Mouse (Mus musculus) liver, adult 2 months (tissue): Measurements from ENCODE around the gene Lmo1. TPM values are rescaled to one million over a fixed set of nuclear protein-coding genes. Genes with fewer than 3 reads are reported as not detected.

ENCODE experiments used
- DNase-seq: peaks from one replicate; pipeline ENCODE4 v3.0.0-alpha.2; 2011; ENCODE audit warnings: low read depth, low spot score; ENCODE audit errors: extremely low read depth
- H3K27ac ChIP-seq: fragments of 200-500 bp; replicated peaks from 2 replicates; pipeline ENCODE4 v1.5.1; 2012; ENCODE audit warnings: low read depth, mild to moderate bottlenecking, control low read depth, inconsistent platforms, low read length; ENCODE audit not compliant: insufficient read depth
- H3K27me3 ChIP-seq: fragments of 200-500 bp; 2 replicates; pipeline ENCODE4 v1.6.1; 2012; ENCODE audit warnings: mild to moderate bottlenecking, moderate library complexity, low read length, inconsistent platforms; ENCODE audit not compliant: control insufficient read depth, insufficient read depth
- H3K36me3 ChIP-seq: fragments of 200-500 bp; 2 replicates; pipeline ENCODE4 v1.6.1; 2012; ENCODE audit warnings: low read length, inconsistent platforms; ENCODE audit not compliant: control insufficient read depth, insufficient read depth
- H3K4me1 ChIP-seq: fragments of 200-500 bp; 2 replicates; pipeline ENCODE4 v1.6.1; 2011; ENCODE audit warnings: low read length; ENCODE audit not compliant: control insufficient read depth, insufficient read depth
- H3K4me3 ChIP-seq: fragments of 200-500 bp; 2 replicates; pipeline ENCODE4 v1.5.1; 2011; ENCODE audit warnings: low read depth, mild to moderate bottlenecking, control low read depth, low read length, moderate library complexity; ENCODE audit not compliant: insufficient read depth
- H3K79me2 ChIP-seq: fragments of 200-500 bp; 2 replicates; pipeline ENCODE4 v1.6.1; 2012; ENCODE audit warnings: inconsistent platforms, mild to moderate bottlenecking, low read length, moderate library complexity; ENCODE audit not compliant: control insufficient read depth, insufficient read depth
- H3K9ac ChIP-seq: fragments of 200-500 bp; 2 replicates; pipeline ENCODE4 v1.6.1; 2012; ENCODE audit warnings: low read depth, mild to moderate bottlenecking, control low read depth, inconsistent platforms, low read length
- CTCF ChIP-seq: fragments of 200-500 bp; IDR thresholded peaks from 2 replicates; pipeline ENCODE4 v1.5.1; 2011; ENCODE audit warnings: low read depth, low read length, control low read depth
- POLR2A ChIP-seq: fragments of 200-500 bp; IDR thresholded peaks from 2 replicates; pipeline ENCODE4 v1.6.1; 2011; ENCODE audit warnings: low read length, control low read depth; ENCODE audit not compliant: insufficient read depth; ENCODE audit errors: extremely low read depth
- WGBS: fragments of 180-500 bp; shearing (Covaris S2); methylation state at CpG from one replicate; pipeline ENCODE4 v1.1.7; 2018; 5-methylcytosine and 5-hydroxymethylcytosine counted together
- polyA plus RNA-seq: library from polyadenylated mRNA; depleted of rRNA; stranded (reverse); fragments of >200 nt; gene quantifications from 2 replicates; pipeline ENCODE4 v1.2.3, GENCODE M21; 2012
- total RNA-seq: library from RNA; depleted of rRNA; stranded (reverse); fragments of >200 nt; gene quantifications from 2 replicates; pipeline ENCODE4 v1.2.3, GENCODE M21; 2014

The Lmo1 gene
- total and polyA plus RNA-seq, 2 experiments = not detected

- Histone ChIP-seq H3K27me3 (no peaks in the 10 kb centered on the region), H3K4me3 (no peak overlapping the region), H3K36me3 (no peaks in the 10 kb centered on the region), H3K79me2 (no peaks in the 10 kb centered on the region), H3K27ac (no peak overlapping the region), H3K9ac (no peak overlapping the region), H3K4me1 (no peaks in the 10 kb centered on the region)
- DNase-seq = peak; percentile 19
- TF ChIP-seq CTCF (peak; percentile 79), POLR2A (no peak)
- 78% methylated on average over 2 of the region's 2 CpGs for WGBS
Observed at GRCm38 (mm10) chr7:109218130-109218976, 43.3 kb upstream of the Lmo1 start.

DNA sequence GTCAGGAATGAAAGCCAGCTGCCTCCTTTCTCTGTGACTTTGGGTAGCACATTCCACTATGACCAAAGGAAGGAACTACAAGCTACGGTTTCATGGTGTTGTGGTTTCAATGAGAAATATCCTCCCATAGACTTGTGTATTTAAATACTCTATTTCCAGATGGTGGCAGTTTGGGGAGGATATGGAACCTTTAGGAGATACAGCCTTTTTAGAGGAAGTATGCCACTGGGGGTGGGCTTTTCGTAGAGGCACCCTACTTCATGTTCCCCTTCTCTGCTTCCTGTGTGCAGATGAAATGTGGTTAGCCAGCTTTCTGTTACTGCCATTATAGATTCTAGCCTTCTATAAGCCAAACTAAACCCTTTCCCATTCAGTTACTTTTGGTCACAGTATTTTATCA, 34.8 kb upstream of the Lmo1 start:
- H3K79me2 ChIP-seq = no peaks in the 10 kb centered on the region
- no peaks in the 10 kb centered on the region for H3K36me3 ChIP-seq
- TF ChIP-seq POLR2A = no peak
- no peak for TF ChIP-seq CTCF
- DNase-seq = peak; percentile 3
- H3K27ac ChIP-seq = no peak overlapping the region
- 73% methylated on average over 2 of the region's 2 CpGs for WGBS
- no peak overlapping the region for H3K4me3 ChIP-seq
- no peaks in the 10 kb centered on the region for H3K4me1 ChIP-seq
- H3K9ac ChIP-seq = no peak overlapping the region
- H3K27me3 ChIP-seq = no peaks in the 10 kb centered on the region

GRCm38 (mm10) chr7:109207811-109208210, 32.8 kb upstream of the Lmo1 start:
- Histone ChIP-seq H3K9ac (no peak overlapping the region), H3K27me3 (no peaks in the 10 kb centered on the region), H3K79me2 (no peaks in the 10 kb centered on the region), H3K4me1 (no peaks in the 10 kb centered on the region), H3K27ac (no peak overlapping the region), H3K36me3 (no peaks in the 10 kb centered on the region), H3K4me3 (no peak overlapping the region)
- DNase-seq = no peak
- TF ChIP-seq CTCF (no peak), POLR2A (no peak)
- 84% methylated on average over 4 of the region's 4 CpGs for WGBS

GRCm38 (mm10) chr7:109206358-109206757, 31.4 kb upstream of the Lmo1 start:
- H3K27me3 ChIP-seq = no peaks in the 10 kb centered on the region
- no peaks in the 10 kb centered on the region for H3K36me3 ChIP-seq
- no peak for TF ChIP-seq POLR2A
- no peak for TF ChIP-seq CTCF
- no peak overlapping the region for H3K27ac ChIP-seq
- H3K4me1 ChIP-seq = no peaks in the 10 kb centered on the region
- 66% methylated on average over 2 of the region's 2 CpGs for WGBS
- H3K79me2 ChIP-seq = no peaks in the 10 kb centered on the region
- no peak for DNase-seq
- no peak overlapping the region for H3K9ac ChIP-seq
- H3K4me3 ChIP-seq = no peak overlapping the region

- no peaks in the 10 kb centered on the region for H3K4me1 ChIP-seq
- TF ChIP-seq CTCF (no peak), POLR2A (no peak)
- H3K79me2 ChIP-seq = no peaks in the 10 kb centered on the region
- H3K36me3 ChIP-seq = no peaks in the 10 kb centered on the region
- no peak overlapping the region for H3K4me3 ChIP-seq
- WGBS = 59% methylated on average over 3 of the region's 3 CpGs
- H3K27ac ChIP-seq = no peak overlapping the region
- no peaks in the 10 kb centered on the region for H3K27me3 ChIP-seq
- DNase-seq = no peak
- H3K9ac ChIP-seq = no peak overlapping the region
Observed at GRCm38 (mm10) chr7:109203140-109203539, 28.1 kb upstream of the Lmo1 start.

DNA sequence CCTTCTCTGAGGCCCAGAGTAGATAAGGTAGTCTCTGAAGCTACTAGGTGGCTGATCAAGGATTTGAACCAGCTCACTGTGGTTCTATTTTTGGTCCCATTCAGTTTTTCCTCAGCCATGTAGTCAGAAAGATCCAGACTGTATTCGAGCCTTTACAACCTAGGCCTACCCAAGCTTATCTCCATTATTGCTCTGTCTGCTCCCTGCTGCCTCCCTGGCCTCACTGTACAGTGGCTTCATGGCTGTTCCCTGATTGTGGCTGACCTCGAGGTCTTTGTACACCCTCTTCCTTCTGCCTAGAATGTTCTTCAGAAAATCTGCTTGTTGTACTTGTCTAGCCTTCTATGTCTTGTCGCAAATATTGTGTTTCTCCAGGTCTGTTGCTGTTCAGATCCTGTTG, 25.6 kb upstream of the Lmo1 start:
- no peaks in the 10 kb centered on the region for H3K27me3 ChIP-seq
- no peak overlapping the region for H3K4me3 ChIP-seq
- H3K9ac ChIP-seq = no peak overlapping the region
- DNase-seq = no peak
- no peaks in the 10 kb centered on the region for H3K4me1 ChIP-seq
- 72% methylated on average over 3 of the region's 3 CpGs for WGBS
- TF ChIP-seq POLR2A (no peak), CTCF (no peak)
- H3K79me2 ChIP-seq = no peaks in the 10 kb centered on the region
- no peak overlapping the region for H3K27ac ChIP-seq
- no peaks in the 10 kb centered on the region for H3K36me3 ChIP-seq
